Mouse (Mus musculus) cerebellum, adult 8-10 months (tissue): ENCODE data around the gene 2310011J03Rik.

Experiments used
- DNase-seq: peaks from one replicate; pipeline ENCODE4 v3.0.0; 2022

2310011J03Rik gene

GRCm38 (mm10) chr10:80341491-80342304, 21.4 kb upstream of the 2310011J03Rik start:
- DNase-seq, result no peak

- no peak for DNase-seq
These were observed 20.7 kb upstream of the 2310011J03Rik start for GRCm38 (mm10) chr10:80341026-80341425.

GRCm38 (mm10) chr10:80339941-80340750, 19.8 kb upstream of the 2310011J03Rik start:
- peak; percentile 87 for DNase-seq

- DNase-seq, result no peak
These were observed 15.9 kb upstream of the 2310011J03Rik start for GRCm38 (mm10) chr10:80336263-80336662.

GRCm38 (mm10) chr10:80332525-80332989, 12.2 kb upstream of the 2310011J03Rik start:
- no peak for DNase-seq

GRCm38 (mm10) chr10:80331636-80332524, 11.5 kb upstream of the 2310011J03Rik start:
- DNase-seq, result peak; percentile 61

GRCm38 (mm10) chr10:80330888-80331287, 10.6 kb upstream of the 2310011J03Rik start:
- DNase-seq, result no peak

GRCm38 (mm10) chr10:80330084-80330483, 9.7 kb upstream of the 2310011J03Rik start:
- no peak for DNase-seq

GRCm38 (mm10) chr10:80329273-80330081, 9.1 kb upstream of the 2310011J03Rik start, which contains the start of the genes Pcsk4 and Reep6:
TSS of gene Pcsk4 (minus strand) at chr10:80329498.
TSS of gene Reep6 (plus strand) at chr10:80329953.
- DNase-seq, result peak; percentile 94

GRCm38 (mm10) chr10:80325045-80325444, 4.7 kb upstream of the 2310011J03Rik start:
- peak; percentile 43 for DNase-seq

- peak; percentile 41 for DNase-seq
These were observed 4.0 kb upstream of the 2310011J03Rik start for GRCm38 (mm10) chr10:80324120-80325037.

- peak; percentile 76 for DNase-seq
These were observed 3.2 kb upstream of the 2310011J03Rik start for GRCm38 (mm10) chr10:80323261-80324119.

- peak; percentile 52 for DNase-seq
These were observed 2.5 kb upstream of the 2310011J03Rik start for GRCm38 (mm10) chr10:80322811-80323211.

- peak; percentile 46 for DNase-seq
These were observed 1.6 kb upstream of the 2310011J03Rik start for GRCm38 (mm10) chr10:80321670-80322581.

- peak; percentile 38 for DNase-seq
These were observed 805 bp upstream of the 2310011J03Rik start for GRCm38 (mm10) chr10:80321014-80321669.

GRCm38 (mm10) chr10:80317011-80317410, 3.3 kb downstream of the 2310011J03Rik start:
- DNase-seq, result no peak

- peak; percentile 34 for DNase-seq
These were observed 4.0 kb downstream of the 2310011J03Rik start for GRCm38 (mm10) chr10:80316359-80316781.

GRCm38 (mm10) chr10:80315315-80315714, 5.0 kb downstream of the 2310011J03Rik start:
- DNase-seq, result peak; percentile 25
